Mouse (Mus musculus) embryo, embryonic 9.5 days (tissue): Measurements from ENCODE around the gene C2cd5.
"Not testable (repeated sequence)": the region's sequence is repeated elsewhere in the genome, so short reads cannot be mapped to it uniquely, and the experiment has no call there.

Source experiments
- DNase-seq: peaks from one replicate; pipeline ENCODE4 v3.0.0-alpha.2; 2017; ENCODE audit errors: extremely low spot score

The C2cd5 gene

DNA sequence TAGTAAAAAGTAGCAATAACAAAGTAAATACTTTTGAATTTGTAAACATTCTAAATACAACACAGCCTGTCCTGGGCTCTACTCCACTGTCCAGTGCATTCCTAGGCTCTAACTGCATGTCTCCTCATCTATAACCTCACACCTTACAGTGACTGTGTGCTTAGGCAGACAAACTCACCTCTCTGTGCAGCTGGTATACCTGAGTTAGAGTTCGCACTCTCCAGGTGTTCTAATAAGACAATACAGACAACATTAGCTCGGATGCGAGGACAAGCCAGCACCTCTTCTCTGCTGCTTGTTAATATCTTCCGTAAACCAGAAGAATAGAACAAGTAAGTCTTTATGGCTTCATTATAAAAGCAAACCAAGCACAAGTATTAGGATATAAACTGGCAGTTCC, 79.8 kb downstream of the C2cd5 start:
- DNase-seq, result no peak

- DNase-seq, result no peak
These were observed 87.3 kb downstream of the C2cd5 start for GRCm38 (mm10) chr6:143012513-143013215.

DNA sequence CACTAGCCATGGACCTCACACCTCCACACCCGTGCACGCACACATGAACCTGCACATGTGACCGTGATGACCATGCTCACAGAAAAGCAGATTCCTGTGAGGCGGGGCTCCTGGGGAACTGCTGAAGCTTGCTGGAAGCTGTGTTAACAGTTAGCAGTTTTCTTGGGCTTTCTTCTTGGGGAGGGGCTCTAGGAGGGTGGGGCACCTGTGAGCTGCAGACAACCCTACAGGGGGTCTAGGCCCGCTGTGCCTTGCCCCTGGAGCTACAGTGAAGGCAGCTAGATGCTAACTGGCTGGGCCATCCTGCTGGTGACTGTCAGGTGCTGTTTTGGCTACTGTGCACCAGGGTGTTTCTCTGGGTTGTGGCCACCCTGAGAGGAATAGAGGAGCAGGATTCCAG, 91.1 kb downstream of the C2cd5 start:
- no peak for DNase-seq

- DNase-seq, result not testable (repeated sequence)
These were observed 94.7 kb downstream of the C2cd5 start for GRCm38 (mm10) chr6:143005209-143005608.

GRCm38 (mm10) chr6:143004801-143005200, 95.1 kb downstream of the C2cd5 start:
- DNase-seq, result no peak

DNA sequence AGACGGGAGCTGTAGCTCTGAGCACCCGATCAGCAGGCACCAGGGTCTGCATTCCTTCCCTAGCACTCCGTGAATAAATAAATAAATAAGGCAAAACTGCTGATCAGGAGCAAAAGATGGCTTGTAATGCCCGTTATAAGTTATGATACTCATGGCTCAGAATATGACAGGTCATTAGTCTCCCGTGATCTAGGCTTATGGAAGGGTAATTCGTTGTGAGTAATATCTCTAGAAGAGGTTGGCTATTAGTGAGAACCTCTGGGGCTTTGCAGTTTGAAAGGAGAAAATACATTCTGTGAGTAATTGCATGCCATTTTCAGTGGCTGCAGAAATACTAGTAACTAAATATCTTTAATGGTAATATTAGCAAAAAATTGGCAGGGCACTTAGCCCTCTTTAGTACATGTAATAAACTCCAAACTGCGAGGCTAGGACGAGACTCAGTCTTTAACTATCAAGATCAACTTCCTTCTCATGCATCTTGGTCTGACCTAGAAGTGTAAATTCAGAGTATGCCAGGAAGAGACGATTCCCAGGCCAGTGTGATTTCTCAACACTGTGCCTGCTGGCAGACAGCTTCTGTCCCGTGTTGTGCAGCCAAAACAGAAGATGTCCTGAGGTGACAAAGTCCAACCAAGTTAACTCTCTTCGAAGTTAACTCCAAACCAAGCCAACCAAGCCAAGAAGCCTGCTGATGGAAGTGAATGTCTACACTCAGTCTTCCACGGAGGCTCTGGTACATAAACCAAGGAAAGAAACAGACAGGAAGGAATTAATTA, 101.5 kb downstream of the C2cd5 start:
- no peak for DNase-seq

- DNase-seq, result no peak
These were observed 103.1 kb downstream of the C2cd5 start for GRCm38 (mm10) chr6:142996887-142997286.

GRCm38 (mm10) chr6:142995567-142995966, 104.4 kb downstream of the C2cd5 start:
- no peak for DNase-seq

- DNase-seq, result no peak
These were observed 105.1 kb downstream of the C2cd5 start for GRCm38 (mm10) chr6:142994821-142995220.

GRCm38 (mm10) chr6:142993705-142994698, 105.9 kb downstream of the C2cd5 start:
- peak; percentile 7 for DNase-seq

DNA sequence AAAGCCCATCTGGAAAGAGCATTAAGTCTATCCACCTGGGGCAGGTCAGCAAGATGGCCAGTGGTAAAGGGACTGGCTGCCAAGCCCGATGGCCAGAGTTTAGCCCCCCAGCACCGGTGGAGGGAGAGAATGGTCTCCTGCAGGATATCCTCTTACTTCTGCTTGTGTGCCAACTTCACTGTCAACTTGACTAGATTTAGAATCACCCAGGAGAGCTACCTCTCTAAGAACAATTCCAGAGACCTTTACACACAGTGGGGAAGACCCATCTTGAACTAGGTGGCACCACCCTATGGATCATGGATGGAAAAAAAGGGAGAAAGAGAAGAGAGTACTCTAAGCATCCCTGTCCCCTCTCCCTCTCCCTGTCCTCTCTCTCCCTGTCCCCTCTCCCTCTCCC, 107.0 kb downstream of the C2cd5 start:
- no peak for DNase-seq

DNA sequence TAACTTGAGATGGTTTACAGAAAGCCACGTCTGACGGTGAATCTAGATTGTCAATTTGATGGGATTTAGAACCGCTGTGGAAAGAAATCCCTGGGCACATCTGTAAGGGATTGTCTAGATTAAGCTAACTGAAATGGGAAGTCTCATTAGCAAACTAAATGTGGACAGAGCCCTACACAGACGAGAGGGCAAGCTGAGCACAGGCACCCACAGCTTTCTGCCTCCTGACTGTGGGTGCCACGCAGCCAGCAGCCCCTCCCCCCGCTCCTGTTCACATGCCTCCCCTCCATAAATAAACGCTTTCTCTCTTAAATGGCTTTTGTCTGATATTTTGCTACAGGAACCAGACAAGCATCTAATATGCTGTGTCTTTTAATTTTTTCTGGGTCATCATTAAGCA, 107.8 kb downstream of the C2cd5 start:
- no peak for DNase-seq

DNA sequence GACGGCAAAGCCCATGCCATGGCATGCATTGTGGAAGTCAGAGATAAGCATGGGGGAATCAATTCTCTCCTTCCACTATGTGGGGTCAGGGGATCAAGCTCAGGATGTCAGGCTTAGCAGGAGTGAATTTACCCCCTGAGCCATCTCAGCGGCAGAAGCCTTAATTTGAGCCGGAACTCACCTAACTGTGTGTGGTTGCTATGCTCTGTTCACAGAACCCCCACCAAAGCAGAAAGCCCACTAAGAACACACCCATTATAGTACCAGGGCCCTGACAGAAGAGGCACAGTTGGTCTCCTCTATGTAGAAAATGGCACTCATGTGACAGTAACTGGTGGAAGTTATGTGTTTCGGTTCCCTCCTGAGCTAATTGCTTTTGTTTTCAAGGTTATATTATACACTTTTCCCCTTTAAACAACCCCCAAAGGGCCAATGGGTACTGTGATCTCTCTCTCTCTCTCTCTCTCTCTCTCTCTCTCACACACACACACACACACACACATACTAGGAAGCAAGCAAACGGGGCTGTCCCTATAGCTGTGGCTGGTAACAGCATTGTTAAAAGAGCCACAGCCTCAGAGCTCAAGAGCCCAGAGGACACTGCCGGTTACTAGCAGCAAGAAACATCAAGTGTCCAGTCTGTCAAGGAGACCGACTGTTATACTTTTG, 108.4 kb downstream of the C2cd5 start:
- DNase-seq, result no peak

DNA sequence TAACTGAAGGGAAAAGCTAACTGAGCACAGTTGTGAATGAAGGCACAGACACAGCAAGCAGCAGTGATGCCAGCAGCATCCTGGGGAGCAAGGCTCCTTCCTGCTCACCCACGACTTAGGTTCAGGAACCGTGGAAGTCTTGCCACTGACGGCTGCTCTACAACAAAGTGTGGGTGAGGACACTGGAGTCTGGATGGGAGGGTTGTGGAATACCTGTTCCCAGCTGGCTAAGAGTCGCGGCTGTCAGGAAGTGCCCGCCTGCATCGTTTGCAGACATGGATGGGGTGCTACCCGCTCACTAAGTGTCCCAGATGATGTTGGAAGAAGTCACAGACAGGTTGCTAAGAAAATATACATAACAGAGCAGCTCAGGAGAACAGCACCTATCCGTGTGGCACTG, 109.4 kb downstream of the C2cd5 start:
- no peak for DNase-seq

DNA sequence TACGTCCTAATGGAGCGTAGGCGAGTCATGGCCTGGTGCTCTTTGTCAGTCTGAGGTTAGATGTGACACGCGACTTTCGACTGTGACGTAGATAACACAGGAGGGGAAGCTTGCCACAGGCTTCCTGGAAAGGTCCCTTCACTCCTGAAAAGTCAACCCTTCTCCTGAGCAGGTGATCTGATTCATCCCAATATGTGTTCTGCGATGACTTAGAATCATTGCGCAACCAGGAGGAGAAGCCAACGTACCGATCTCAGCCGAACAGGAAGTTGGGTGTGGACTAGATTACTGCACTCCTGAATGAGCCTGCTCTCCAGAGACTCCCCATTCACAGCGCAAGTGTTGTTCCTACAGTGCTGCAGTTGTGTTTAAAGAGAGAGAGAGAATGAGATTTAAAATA, 110.4 kb downstream of the C2cd5 start:
- no peak for DNase-seq

- peak; percentile 65 for DNase-seq
These were observed 111.2 kb downstream of the C2cd5 start for GRCm38 (mm10) chr6:142988753-142989152.

DNA sequence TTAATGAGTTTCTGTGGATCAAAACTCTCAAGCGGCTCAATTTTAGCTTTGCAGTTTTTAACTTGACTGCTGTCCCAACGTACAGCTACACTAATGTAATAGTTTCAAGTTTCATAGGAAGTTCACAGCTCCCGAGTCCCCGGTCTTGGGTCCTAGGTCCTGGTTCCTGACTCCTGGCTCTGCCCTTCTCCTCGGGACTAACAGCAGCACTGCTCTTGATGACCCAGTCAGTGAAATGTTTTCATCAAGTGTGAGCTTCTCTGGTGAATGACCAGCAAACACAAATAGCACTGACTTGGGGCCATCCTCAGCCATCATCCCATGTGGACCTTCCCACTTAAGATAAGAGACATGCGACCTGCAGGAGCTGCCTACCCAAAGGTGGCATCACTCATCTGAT, 111.7 kb downstream of the C2cd5 start:
- no peak for DNase-seq

- no peak for DNase-seq
These were observed 112.3 kb downstream of the C2cd5 start for GRCm38 (mm10) chr6:142987616-142988015.

GRCm38 (mm10) chr6:142986706-142987105, 113.2 kb downstream of the C2cd5 start:
- not testable (repeated sequence) for DNase-seq

DNA sequence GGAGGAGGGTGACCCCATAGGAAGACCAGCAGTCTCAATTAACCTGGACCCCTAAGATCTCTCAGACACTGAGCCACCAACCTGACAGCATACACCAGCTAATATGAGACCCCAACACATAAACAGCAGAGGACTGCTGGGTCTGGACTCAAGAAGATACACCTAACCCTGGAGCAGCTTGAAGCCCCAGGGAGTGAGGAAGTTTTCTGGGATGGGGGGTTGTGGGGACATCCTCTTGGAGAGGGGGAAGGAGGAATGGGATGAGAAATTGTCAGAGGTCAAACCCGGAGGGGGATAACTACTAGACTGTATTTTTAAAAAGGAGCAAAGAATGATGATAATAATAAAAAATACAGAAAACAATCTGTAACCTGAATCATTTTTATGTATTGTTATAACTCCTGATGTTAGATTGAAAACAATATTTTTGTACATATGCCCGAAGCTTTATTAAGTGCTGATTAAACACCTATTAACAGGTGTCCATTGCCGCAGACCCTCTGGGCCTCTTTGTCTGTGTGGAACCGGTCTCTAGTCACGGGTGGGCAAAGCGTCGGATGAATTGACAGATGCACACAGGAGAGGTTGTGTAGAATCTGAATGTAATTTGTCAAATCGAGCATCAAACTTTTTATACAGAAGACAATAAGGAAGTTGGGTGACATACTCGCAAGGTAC, 114.2 kb downstream of the C2cd5 start:
- not testable (repeated sequence) for DNase-seq
